Mouse (Mus musculus) layer of hippocampus, adult 9-10 months (tissue): ENCODE measurements at regions not wholly inside any gene's neighbourhood (a gene's known extent, or its start where the extent isn't known, plus 50 kb on each side); places are given as distances from the start of the nearest gene placed in this dataset.

Experiments
- DNase-seq: peaks from one replicate; pipeline ENCODE4 v3.0.0; 2022; ENCODE audit warnings: low spot score

GRCm38 (mm10) chr9:118204456-118204855 lies 54.5 kb upstream of the Cmc1 start:
- DNase-seq, result no peak

DNA sequence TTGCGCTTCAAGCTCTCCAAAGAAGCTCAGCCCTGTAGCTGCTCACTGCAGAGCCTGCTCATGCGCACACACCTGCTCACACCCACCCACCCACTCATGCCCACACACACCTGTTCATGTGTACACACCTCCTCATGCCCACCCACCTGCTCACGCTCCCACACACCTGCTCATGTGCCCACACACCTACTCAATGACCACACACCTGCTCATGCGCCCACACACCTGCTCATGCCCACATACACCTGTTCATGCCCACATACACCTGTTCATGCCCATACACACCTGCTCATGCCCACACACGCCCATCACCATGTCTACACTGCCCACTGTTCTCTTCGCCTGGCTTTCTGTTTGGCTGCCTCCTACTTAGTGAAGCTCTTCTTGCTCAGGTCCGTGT lies 56.5 kb upstream of the Cmc1 start:
- DNase-seq, result no peak

DNA sequence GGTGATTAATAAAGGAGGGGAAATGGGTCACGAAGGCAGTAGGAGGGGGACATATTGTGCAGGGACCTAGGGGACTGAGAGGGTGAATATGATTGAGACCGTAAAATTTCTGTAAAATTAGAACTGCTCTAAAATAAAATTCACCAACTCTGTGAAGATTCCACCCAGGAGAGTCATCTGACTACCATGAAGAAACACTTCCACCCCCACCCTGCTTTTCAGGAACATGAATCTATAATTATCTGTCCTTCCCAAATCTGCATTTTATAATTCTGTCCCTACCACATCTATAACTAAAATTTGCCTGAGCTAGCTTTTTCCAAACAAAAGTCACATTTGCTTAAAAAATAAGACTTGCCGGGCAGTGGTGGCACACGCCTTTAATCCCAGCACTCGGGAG lies 69.7 kb upstream of the Cmc1 start:
- DNase-seq, result no peak

- no peak for DNase-seq
These were observed 71.2 kb upstream of the Cmc1 start for GRCm38 (mm10) chr9:118221186-118221585.

- DNase-seq, result no peak
These were observed 77.6 kb upstream of the Cmc1 start for GRCm38 (mm10) chr9:118227401-118228061.

DNA sequence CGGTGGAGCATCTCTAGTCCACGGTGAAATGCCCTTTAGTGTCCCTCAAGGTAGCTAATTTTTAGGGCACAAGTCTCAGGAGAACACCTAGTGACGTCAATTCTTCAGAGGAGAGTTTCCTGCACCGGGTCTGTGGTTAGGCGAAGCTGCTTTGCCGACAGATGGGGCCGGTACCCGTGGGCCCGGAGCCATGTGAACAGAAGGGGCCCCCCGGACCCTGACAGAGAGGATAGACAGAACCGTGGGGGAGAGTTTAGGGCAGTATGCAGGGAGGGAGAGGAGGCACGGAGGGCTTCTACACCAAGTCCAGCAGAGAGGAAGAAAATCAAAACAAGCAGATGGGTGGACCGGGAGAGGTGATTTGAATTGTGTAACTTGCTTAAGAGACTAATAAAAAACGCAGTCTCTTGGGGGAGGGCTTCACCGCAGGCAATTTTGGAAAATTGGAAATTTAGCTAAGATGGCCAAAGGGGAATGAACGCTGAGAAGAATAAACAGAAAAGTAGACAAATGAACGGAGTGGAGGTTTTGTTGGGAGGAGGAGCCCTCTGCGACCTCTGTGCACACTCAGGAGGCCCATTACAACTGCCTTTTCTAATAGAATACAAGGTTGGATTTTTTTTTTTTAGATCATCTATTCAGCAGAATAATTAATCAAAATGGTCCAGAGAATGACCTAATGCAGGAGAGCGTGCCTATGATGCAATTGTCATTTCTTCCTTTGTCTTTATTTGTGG lies 78.9 kb upstream of the Cmc1 start:
- no peak for DNase-seq

DNA sequence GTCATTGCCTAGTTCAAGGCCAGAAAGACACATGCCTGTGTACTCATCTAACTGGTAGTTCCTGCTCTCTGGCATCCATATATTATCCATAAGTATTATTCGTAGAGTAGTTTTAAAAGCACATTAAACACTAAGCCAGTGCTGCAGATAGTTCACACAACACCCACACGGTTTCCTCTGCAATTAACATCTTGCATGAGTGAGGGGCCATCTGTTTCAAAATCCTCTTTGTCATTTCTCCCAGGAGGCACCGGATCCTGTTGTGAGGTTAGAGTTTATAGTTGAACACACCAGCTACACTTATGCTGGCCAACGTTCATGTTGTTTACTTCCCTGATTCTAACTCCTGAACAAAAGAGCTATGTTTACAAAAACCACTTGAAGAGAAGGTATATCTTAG lies 90.7 kb upstream of the Cmc1 start:
- peak; percentile 49 for DNase-seq

DNA sequence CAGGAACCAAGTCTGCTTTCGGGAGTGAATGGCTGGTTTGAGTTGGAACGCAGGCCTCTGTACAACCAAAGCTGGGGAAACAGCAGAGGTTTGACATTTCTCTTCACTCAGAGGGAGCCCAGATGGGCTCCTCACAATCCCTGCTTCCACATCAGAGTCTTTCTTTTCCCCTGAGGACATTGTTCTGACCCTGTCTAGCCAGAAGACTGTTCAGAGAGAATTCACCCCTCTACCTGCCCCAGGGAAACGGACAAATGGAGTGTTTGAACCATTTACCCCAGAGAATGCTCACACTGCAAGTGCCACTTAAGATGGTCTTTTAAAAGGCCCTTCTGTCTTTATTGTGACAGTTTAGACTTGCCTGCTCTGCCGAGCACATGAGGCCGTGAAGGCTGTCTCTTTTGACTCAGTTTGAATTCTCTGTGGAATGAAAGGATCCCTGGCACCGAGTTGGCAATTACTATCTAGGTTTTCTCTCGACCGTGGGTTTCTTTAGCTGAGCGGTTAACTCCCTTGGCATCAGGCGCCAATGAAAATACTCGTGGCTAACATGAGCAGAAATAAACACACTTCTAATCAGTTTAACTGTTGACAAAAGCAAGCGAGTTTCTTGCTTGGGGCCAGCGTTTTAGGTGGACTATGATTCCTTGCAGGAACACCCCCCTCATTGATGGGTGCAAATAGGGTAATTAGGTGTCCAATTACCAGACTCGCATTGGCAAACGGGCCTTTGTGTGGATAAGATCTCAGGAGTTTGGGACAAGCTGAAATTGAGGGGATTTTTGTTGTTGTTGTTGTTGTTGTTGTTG lies 97.0 kb upstream of the Cmc1 start:
- DNase-seq, result no peak

GRCm38 (mm10) chr9:118253829-118254228 lies 103.9 kb upstream of the Cmc1 start:
- no peak for DNase-seq

DNA sequence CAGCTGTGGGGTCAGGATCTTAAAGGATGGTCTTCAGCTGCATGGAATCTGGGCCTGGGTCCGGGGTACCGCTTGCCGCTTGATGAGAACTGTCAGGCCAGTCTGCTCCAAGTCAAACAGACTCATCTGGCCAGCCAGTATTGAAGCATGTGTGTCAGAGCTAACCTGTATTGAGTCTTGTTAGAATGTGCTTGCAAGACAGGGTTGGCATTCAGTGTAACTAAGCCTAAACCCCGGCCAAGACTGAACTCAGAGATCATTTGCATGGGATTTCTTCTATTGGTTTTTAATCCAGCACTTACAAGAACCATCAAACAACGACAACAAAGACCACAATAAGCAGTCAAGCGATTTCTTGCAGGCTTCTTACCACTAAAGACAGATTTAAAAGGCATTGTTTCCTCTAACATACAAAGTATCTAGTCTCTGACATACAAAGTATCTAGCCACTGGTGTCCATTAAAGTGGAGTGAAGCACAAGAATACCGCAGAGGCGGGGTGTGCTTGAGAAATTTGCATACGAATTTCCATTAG lies 105.3 kb upstream of the Cmc1 start:
- no peak for DNase-seq

GRCm38 (mm10) chr9:118255751-118256266 lies 105.8 kb upstream of the Cmc1 start:
- no peak for DNase-seq

DNA sequence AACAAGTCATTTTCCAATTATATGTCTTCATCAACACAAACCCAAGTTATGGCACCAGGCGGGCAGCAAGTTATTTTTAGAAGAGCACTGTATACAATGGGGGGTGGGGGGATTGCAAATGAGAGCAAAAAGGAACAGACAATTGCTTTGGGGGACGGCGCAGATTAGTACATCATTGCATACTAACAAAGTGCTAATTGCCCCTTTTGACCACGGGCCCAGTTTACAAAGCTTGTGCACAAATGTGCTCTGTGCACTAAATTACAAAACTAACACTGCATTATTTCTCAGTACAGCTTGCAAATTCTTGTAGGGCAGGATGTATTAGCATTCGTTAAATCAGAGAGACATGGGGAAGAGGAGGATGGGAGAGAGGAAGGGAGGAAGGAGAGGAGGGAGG lies 116.3 kb upstream of the Cmc1 start:
- no peak for DNase-seq

- no peak for DNase-seq
These were observed 121.7 kb upstream of the Cmc1 start for GRCm38 (mm10) chr9:118271681-118272080.

DNA sequence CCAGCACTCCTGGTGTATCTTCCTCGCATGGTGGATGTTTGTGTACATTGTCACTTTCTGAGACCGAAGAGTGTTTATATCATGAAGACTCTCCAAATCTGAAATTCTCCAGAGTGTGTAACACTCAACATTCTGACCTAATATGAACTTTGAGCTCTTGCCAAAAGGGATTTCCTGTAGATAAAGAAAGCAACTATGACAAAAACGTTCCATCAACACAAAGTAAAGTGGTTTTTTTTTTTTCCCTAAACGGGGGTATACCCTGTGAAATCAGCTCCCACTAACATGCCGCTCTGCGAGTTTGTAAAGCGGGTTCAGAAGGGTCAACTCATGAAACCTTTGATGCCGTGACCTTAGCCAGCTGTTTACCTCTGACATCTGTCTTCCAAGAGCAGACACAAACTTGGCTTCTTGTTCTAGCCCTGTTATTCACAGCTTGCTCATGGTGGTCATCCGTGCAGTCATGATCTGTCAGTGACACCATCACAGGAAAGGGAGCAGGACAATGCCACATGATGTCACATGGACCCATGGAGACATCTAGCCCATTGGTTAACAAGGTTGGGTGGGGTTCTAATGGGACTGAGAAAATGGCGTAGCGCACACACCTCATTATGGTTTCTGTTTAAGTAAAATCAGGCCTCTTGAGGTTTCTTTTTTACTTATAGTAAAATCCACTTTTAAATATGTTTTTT lies 122.9 kb upstream of the Cmc1 start:
- no peak for DNase-seq

DNA sequence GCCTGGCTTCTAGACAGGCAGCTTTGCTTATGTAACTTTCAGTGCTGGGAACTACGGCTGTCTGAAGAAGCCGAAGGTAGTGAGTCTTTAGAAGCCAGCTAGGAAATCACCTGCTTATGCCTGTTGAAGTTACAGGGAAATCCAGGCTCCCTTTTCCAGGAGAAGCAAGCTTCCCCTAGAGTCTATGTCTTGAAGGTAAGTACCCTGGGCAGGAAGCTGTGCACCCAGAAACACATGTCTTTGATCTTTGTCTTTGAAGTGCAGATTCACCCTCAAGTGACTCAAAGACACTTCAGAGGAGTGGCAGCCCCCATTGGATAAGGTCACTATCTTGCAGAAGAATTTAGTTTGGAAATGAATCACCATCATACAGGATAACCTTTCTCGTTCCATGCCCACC lies 135.5 kb upstream of the Cmc1 start:
- no peak for DNase-seq

GRCm38 (mm10) chr9:118287606-118288005 lies 137.6 kb upstream of the Cmc1 start:
- no peak for DNase-seq

DNA sequence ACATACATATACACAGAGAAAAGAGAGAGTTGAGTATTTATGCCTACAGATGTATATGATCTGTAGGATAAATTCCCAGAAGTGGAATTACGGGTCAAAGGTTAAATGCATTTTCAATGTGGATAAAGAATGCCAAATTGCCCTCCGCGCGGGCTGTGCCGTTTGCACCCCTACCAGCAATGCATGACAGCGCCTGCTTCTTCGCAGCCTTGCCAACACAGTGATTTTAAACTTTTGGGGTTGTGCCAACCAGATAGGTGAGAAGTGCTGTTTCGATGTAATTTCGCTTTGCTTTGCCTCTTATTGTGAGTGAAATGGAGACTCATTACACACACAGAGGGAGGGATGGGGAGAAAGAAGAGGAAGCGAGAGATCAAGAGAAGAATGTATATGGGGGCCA lies 142.9 kb upstream of the Cmc1 start:
- DNase-seq, result no peak

- no peak for DNase-seq
These were observed 144.0 kb upstream of the Cmc1 start for GRCm38 (mm10) chr9:118294011-118294410.

- DNase-seq, result no peak
These were observed 152.9 kb upstream of the Cmc1 start for GRCm38 (mm10) chr9:118302785-118303384.

DNA sequence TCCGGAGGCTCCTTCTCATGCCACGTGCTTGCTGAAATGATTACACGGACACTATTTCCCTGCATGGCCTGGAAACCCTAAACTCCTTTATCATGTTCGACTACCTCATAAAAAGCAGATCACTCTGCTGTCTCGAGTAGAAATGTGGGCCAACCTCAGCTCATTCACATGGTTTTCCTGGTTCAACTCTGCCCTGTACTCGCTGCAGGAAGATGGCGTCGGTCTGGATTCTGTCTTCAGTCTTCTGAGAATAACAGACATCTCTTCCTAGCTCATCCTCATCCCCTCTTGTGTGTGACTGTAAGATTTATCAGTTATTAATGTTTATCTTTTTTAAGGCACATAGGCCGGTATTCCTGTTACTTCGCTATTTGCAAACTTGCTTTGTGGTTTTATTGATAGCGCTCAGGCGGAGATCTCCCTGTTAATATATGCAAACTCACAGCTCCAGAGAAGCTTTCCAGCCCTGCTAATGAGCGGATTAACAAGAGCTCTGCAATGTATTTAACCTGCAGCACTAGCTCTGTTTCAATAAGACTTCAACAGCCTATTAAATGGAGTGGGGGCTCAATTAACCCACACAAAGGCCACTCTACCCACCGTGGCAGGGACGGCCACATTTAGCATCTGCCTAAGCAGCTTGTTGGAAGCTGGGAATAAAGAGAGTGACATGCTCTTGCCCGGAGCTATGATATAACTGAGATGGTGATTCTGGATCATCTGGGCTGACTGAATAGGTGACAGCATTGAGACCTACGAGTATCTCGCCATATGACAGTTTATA lies 159.5 kb upstream of the Eomes start:
- no peak for DNase-seq

DNA sequence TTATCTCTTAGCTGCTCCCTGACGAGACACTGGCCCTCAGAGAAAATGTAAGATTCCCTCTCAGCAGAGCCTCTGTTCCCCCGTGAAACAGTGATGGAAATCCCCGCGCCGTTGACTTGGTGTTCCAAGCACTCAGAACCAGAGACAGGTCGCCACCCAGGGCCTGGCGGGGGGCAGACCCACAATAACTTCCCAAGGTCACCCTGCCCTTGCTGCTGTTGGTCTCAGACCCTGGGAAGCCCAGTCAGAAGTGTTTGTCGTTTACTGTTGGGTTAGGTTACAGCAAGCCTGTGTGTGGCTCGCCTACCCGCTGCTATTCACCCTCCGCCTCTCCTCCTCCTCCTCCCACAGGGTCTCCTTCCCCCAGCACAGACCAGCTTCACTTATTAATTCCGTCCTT lies 154.2 kb upstream of the Eomes start:
- DNase-seq, result no peak
